Comparison of ENCODE assay signal across 19 mouse cellular contexts in genomic region chr3:130877981-130878380, GRCm38 (mm10).
DNase-seq lines count a peak whose midpoint lies in the region; ATAC-seq and TF ChIP-seq lines count a peak whose summit lies in the region.
"Had no signal": no experiment of that assay in that cellular context is flagged by ENCODE, and none has a peak within 500 bp of the region (broad histone marks: within the 10 kb centered on the region; RNA-seq: fewer than 3 reads in every experiment).

No protein-coding gene starts in this region.

- H3K27ac ChIP-seq in heart, adult 2 months = no peak overlapping the region
- 0 out of 2 replicates have a peak overlapping the region, but pooled peaks have one; percentile 8 for H3K27ac ChIP-seq in heart, embryonic 13.5 days (replicated peaks)
- no peak overlapping the region for H3K27ac ChIP-seq in forebrain, embryonic 12.5 days
- H3K27ac ChIP-seq: embryonic facial prominence, embryonic 13.5 days; forebrain, embryonic 13.5 days; gastrocnemius, adult 2 months; hindbrain, embryonic 12.5 days had no signal

- no peaks in the 10 kb centered on the region for H3K79me2 ChIP-seq in heart, adult 2 months (replicated peaks; ENCODE audit: control insufficient read depth, insufficient read depth, low read length)

- ATAC-seq in heart, embryonic 13.5 days (ENCODE audit: extremely low read depth, insufficient number of reproducible peaks, low FRiP score, low TSS enrichment) = no peak
- ATAC-seq in forebrain, embryonic 12.5 days (ENCODE audit: low FRiP score) = no peak
- ATAC-seq: forebrain, embryonic 13.5 days; hindbrain, embryonic 16.5 days; inflammation-experienced regulatory T-cells, adult 6 months; intestine, postnatal 0 days had no signal

- no peaks in the 10 kb centered on the region for H3K9me3 ChIP-seq in heart, embryonic 13.5 days
- H3K9me3 ChIP-seq in forebrain, embryonic 12.5 days = no peaks in the 10 kb centered on the region
- H3K9me3 ChIP-seq: embryonic facial prominence, embryonic 13.5 days; forebrain, embryonic 13.5 days; hindbrain, embryonic 12.5 days had no signal

- peak; percentile 11 to 20 for DNase-seq in heart, adult 18-20 months
- DNase-seq in heart, adult 2 months = no peak
- no peak for DNase-seq in heart, adult 9 months (ENCODE audit: low spot score in 2 of 2)
- peak; percentile 6 for DNase-seq in brain, adult 2 months (ENCODE audit: low read depth, low spot score)
- DNase-seq: cerebellum, adult 18-20 months; cerebellum, adult 9-11 months; cerebellum, postnatal 36 days; gastrocnemius, adult 2 months; gastrocnemius, postnatal 25 days; heart, postnatal 14 days; kidney, adult 8-10 months had no signal

- H3K9ac ChIP-seq in heart, adult 2 months (ENCODE audit: low read depth, low read length) = no peak overlapping the region
- H3K9ac ChIP-seq in heart, embryonic 13.5 days = no peak overlapping the region
- no peak overlapping the region for H3K9ac ChIP-seq in forebrain, embryonic 12.5 days
- H3K9ac ChIP-seq: embryonic facial prominence, embryonic 13.5 days; forebrain, embryonic 13.5 days; hindbrain, embryonic 12.5 days had no signal

- TF ChIP-seq POLR2A in heart, adult 2 months (IDR thresholded peaks at IDR 0.05; ENCODE audit: insufficient read depth, low read depth, low read length) = no peak

- no peak for TF ChIP-seq EP300 in heart, adult 2 months (IDR thresholded peaks at IDR 0.05; ENCODE audit: insufficient read depth, low read depth, low read length)

- TF ChIP-seq CTCF in heart, adult 2 months (IDR thresholded peaks at IDR 0.05) = no peak

- 58% methylated on average over 5 of the region's 5 CpGs for WGBS in heart, adult 2 months
- WGBS in heart, embryonic 13.5 days = 50% methylated on average over 5 of the region's 5 CpGs
- WGBS in forebrain, embryonic 12.5 days = 93% methylated on average over 5 of the region's 5 CpGs

- no peak overlapping the region for H3K4me2 ChIP-seq in heart, embryonic 13.5 days
- H3K4me2 ChIP-seq in forebrain, embryonic 12.5 days = no peak overlapping the region
- H3K4me2 ChIP-seq: embryonic facial prominence, embryonic 13.5 days; forebrain, embryonic 13.5 days; hindbrain, embryonic 12.5 days had no signal

- no peaks in the 10 kb centered on the region for H3K4me1 ChIP-seq in heart, adult 2 months (ENCODE audit: control insufficient read depth, insufficient read depth, low read length)
- H3K4me1 ChIP-seq in heart, embryonic 13.5 days = peaks cover 20% of the 10 kb centered on the region
- H3K4me1 ChIP-seq in forebrain, embryonic 12.5 days = peaks cover 7% of the 10 kb centered on the region
- H3K4me1 ChIP-seq: forebrain, embryonic 13.5 days; hindbrain, embryonic 12.5 days had no signal

- intact Hi-C loops in heart, adult 2 months (cut with DNase I) = no loop called here

- H3K4me3 ChIP-seq in heart, adult 2 months = no peak overlapping the region
- no peak overlapping the region for H3K4me3 ChIP-seq in heart, embryonic 13.5 days
- H3K4me3 ChIP-seq in forebrain, embryonic 12.5 days (replicated peaks) = no peak overlapping the region
- H3K4me3 ChIP-seq: embryonic facial prominence, embryonic 13.5 days; forebrain, embryonic 13.5 days; gastrocnemius, adult 2 months; hindbrain, embryonic 12.5 days had no signal

- no peaks in the 10 kb centered on the region for H3K36me3 ChIP-seq in heart, adult 2 months (ENCODE audit: control insufficient read depth, insufficient read depth, low read length)
- no peaks in the 10 kb centered on the region for H3K36me3 ChIP-seq in heart, embryonic 13.5 days
- no peaks in the 10 kb centered on the region for H3K36me3 ChIP-seq in forebrain, embryonic 12.5 days (replicated peaks)
- H3K36me3 ChIP-seq: embryonic facial prominence, embryonic 13.5 days; hindbrain, embryonic 12.5 days had no signal

- H3K27me3 ChIP-seq in heart, adult 2 months (ENCODE audit: control insufficient read depth, insufficient read depth, low read length) = no peaks in the 10 kb centered on the region
- H3K27me3 ChIP-seq in heart, embryonic 13.5 days (replicated peaks) = no peaks in the 10 kb centered on the region
- H3K27me3 ChIP-seq in forebrain, embryonic 12.5 days = peaks cover 4% of the 10 kb centered on the region; the same call in 1 of the 2 replicates
- H3K27me3 ChIP-seq: embryonic facial prominence, embryonic 13.5 days; forebrain, embryonic 13.5 days; hindbrain, embryonic 12.5 days had no signal

Comparison
In these comparisons a context has a peak if more than half of its experiments do, and no peak if none do; other contexts are left out.
1. DNase-seq: peak in heart, adult 18-20 months (2 of 2) and brain, adult 2 months (single experiment); none in heart, adult 2 months (0 of 2) and heart, adult 9 months (0 of 2).